Mouse (Mus musculus): ENCODE data around the gene Ak9. TPM values are rescaled to one million over a fixed set of nuclear protein-coding genes. Genes with fewer than 3 reads are reported as not detected.
A peak's percentile ranks its signal among the peaks of the same experiment; 100 is the strongest.

Ak9 gene
- total and polyA plus RNA-seq, 3 experiments, result 0.21 TPM; not detected in 2

GRCm38 (mm10) chr10:41476171-41477017, 172.6 kb downstream of the Ak9 start, which contains the start of gene Mical1:
TSS of gene Mical1 (plus strand) at chr10:41476314.
- Histone ChIP-seq H3K9me3 (replicated peaks; ENCODE audit: insufficient read depth, low read length) (no peaks in the 10 kb centered on the region), H3K4me1 (ENCODE audit: control insufficient read depth in 1 of 2, insufficient read depth in 2 of 2, low read length in 2 of 2) (peaks cover 18 to 44% of the 10 kb centered on the region in 2 experiments), H3K79me2 (ENCODE audit: control insufficient read depth, insufficient read depth, low read length, poor library complexity) (no peaks in the 10 kb centered on the region), H3K27ac (ENCODE audit: control insufficient read depth, low read depth, low read length) (peak within 1 kb of the TSS; percentile 67), H3K27me3 (ENCODE audit: control insufficient read depth in 1 of 2, insufficient read depth in 2 of 2, low read length in 2 of 2) (no peaks in the 10 kb centered on the region), H3K36me3 (ENCODE audit: control insufficient read depth in 1 of 2, insufficient read depth in 2 of 2, low read length in 2 of 2) (peaks cover 0 to 32% of the 10 kb centered on the region in 2 experiments; a peak in 2 of 4 replicates), H3K4me3 (ENCODE audit: control insufficient read depth in 1 of 2, insufficient read depth in 1 of 2, low read depth in 2 of 2, low read length in 2 of 2) (peak within 1 kb of the TSS; percentile 38 to 63), H3K9ac (ENCODE audit: control insufficient read depth, low read depth, low read length, poor library complexity, severe bottlenecking) (peak within 1 kb of the TSS; percentile 67)
- TF ChIP-seq ZC3H11A (IDR thresholded peaks at IDR 0.05; ENCODE audit: low read depth, low read length) (no peak), RCOR1 (IDR thresholded peaks at IDR 0.05; ENCODE audit: low read depth, low read length) (no peak), ETS1 (IDR thresholded peaks at IDR 0.05; ENCODE audit: low read depth, low read length) (no peak), TAL1 (IDR thresholded peaks at IDR 0.05; ENCODE audit: low read length) (0 out of 2 replicates have a peak, but pooled peaks have one; percentile 7)
- DNase-seq (ENCODE audit: low read depth, low spot score), result peak; percentile 70

- DNase-seq (ENCODE audit: low read depth, low spot score), result no peak
- Histone ChIP-seq H3K79me2 (ENCODE audit: control insufficient read depth, insufficient read depth, low read length, poor library complexity) (no peaks in the 10 kb centered on the region), H3K4me1 (ENCODE audit: control insufficient read depth in 1 of 2, insufficient read depth in 2 of 2, low read length in 2 of 2) (peaks cover 17 to 41% of the 10 kb centered on the region in 2 experiments), H3K27ac (ENCODE audit: control insufficient read depth, low read depth, low read length) (peak overlapping the region; percentile 67), H3K9ac (ENCODE audit: control insufficient read depth, low read depth, low read length, poor library complexity, severe bottlenecking) (peak overlapping the region; percentile 67), H3K27me3 (ENCODE audit: control insufficient read depth in 1 of 2, insufficient read depth in 2 of 2, low read length in 2 of 2) (no peaks in the 10 kb centered on the region), H3K4me3 (ENCODE audit: control insufficient read depth in 1 of 2, insufficient read depth in 1 of 2, low read depth in 2 of 2, low read length in 2 of 2) (peak overlapping the region; percentile 38 to 63), H3K9me3 (replicated peaks; ENCODE audit: insufficient read depth, low read length) (no peaks in the 10 kb centered on the region), H3K36me3 (ENCODE audit: control insufficient read depth in 1 of 2, insufficient read depth in 2 of 2, low read length in 2 of 2) (peaks cover 0 to 30% of the 10 kb centered on the region in 2 experiments; a peak in 2 of 4 replicates)
- TF ChIP-seq SMC3 (IDR thresholded peaks at IDR 0.05; ENCODE audit: low read depth, low read length) (no peak), CTCF (IDR thresholded peaks at IDR 0.05 in 2 of 3, conservative IDR thresholded peaks at IDR 0.05 in 1 of 3; ENCODE audit: control insufficient read depth in 1 of 3, insufficient read depth in 1 of 3, low read depth in 2 of 3, low read length in 3 of 3, poor library complexity in 1 of 3, severe bottlenecking in 1 of 3) (no peak), RCOR1 (IDR thresholded peaks at IDR 0.05; ENCODE audit: low read depth, low read length) (no peak)
Measured at GRCm38 (mm10) chr10:41477018-41477277, 173.2 kb downstream of the Ak9 start.

GRCm38 (mm10) chr10:41477278-41478181, 173.8 kb downstream of the Ak9 start:
- H3K27ac ChIP-seq (ENCODE audit: control insufficient read depth, low read depth, low read length), result peak overlapping the region; percentile 67
- no peaks in the 10 kb centered on the region for H3K27me3 ChIP-seq (ENCODE audit: control insufficient read depth in 1 of 2, insufficient read depth in 2 of 2, low read length in 2 of 2)
- TF ChIP-seq ZNF384 (IDR thresholded peaks at IDR 0.05; ENCODE audit: low read depth, low read length) (no peak), SIN3A (IDR thresholded peaks at IDR 0.05; ENCODE audit: low read length) (peak; percentile 69; the same call in 1 of the 2 replicates), HCFC1 (IDR thresholded peaks at IDR 0.05; ENCODE audit: low read depth, low read length) (no peak), MAX (IDR thresholded peaks at IDR 0.05; ENCODE audit: low read length) (0 out of 2 replicates have a peak, but pooled peaks have one; percentile 39), SMC3 (IDR thresholded peaks at IDR 0.05; ENCODE audit: low read depth, low read length) (no peak), EP300 (IDR thresholded peaks at IDR 0.05; ENCODE audit: low read depth in 1 of 2, low read length in 2 of 2) (peak in 1 of 2 experiments; percentile 33; a peak in 2 of 4 replicates), RCOR1 (IDR thresholded peaks at IDR 0.05; ENCODE audit: low read depth, low read length) (0 out of 2 replicates have a peak, but pooled peaks have one; percentile 19), CHD1 (IDR thresholded peaks at IDR 0.05; ENCODE audit: low read depth, low read length) (no peak), MXI1 (IDR thresholded peaks at IDR 0.05; ENCODE audit: low read depth, low read length) (peak; percentile 76), POLR2AphosphoS5 (IDR thresholded peaks at IDR 0.05; ENCODE audit: borderline replicate concordance, low read depth, low read length) (no peak), USF1 (IDR thresholded peaks at IDR 0.05; ENCODE audit: low read depth, low read length) (peak; percentile 24; the same call in 1 of the 2 replicates), TCF12 (IDR thresholded peaks at IDR 0.05; ENCODE audit: low read depth, low read length) (no peak)
- H3K9ac ChIP-seq (ENCODE audit: control insufficient read depth, low read depth, low read length, poor library complexity, severe bottlenecking), result peak overlapping the region; percentile 67
- no peaks in the 10 kb centered on the region for H3K79me2 ChIP-seq (ENCODE audit: control insufficient read depth, insufficient read depth, low read length, poor library complexity)
- no peaks in the 10 kb centered on the region for H3K9me3 ChIP-seq (replicated peaks; ENCODE audit: insufficient read depth, low read length)
- H3K4me1 ChIP-seq (ENCODE audit: control insufficient read depth in 1 of 2, insufficient read depth in 2 of 2, low read length in 2 of 2), result peaks cover 13 to 35% of the 10 kb centered on the region in 2 experiments
- DNase-seq (ENCODE audit: low read depth, low spot score), result peak; percentile 77
- H3K36me3 ChIP-seq (ENCODE audit: control insufficient read depth in 1 of 2, insufficient read depth in 2 of 2, low read length in 2 of 2), result peaks cover 0 to 25% of the 10 kb centered on the region in 2 experiments; a peak in 2 of 4 replicates
- H3K4me3 ChIP-seq (ENCODE audit: control insufficient read depth in 1 of 2, insufficient read depth in 1 of 2, low read depth in 2 of 2, low read length in 2 of 2), result peak overlapping the region; percentile 38 to 63

Measured in MEL (cell line).